Mouse (Mus musculus) heart, embryonic 11.5 days (tissue): ENCODE measurements around the gene Azin2. TPM values are rescaled to one million over a fixed set of nuclear protein-coding genes. Genes with fewer than 3 reads are reported as not detected.

Source experiments
- ATAC-seq: fragments of 200-750 bp; cut with Nextera tagmentation; replicated peaks from 2 replicates; pipeline ENCODE4 v1.8.0; 2017; ENCODE audit warnings: moderate library complexity; ENCODE audit not compliant: insufficient number of reproducible peaks, low FRiP score, low TSS enrichment
- H3K27ac ChIP-seq: fragments of 300-500 bp; sonication (generic); 2 replicates; pipeline ENCODE4 v1.5.1; 2014; ENCODE audit warnings: mild to moderate bottlenecking, low read depth, low read length
- H3K27me3 ChIP-seq: fragments of 300-500 bp; sonication (generic); 2 replicates; pipeline ENCODE4 v1.6.1; 2014; ENCODE audit warnings: mild to moderate bottlenecking, low read length, mixed read lengths; ENCODE audit not compliant: control insufficient read depth, insufficient read depth
- H3K36me3 ChIP-seq: fragments of 300-500 bp; sonication (generic); 2 replicates; pipeline ENCODE4 v1.6.1; 2014; ENCODE audit warnings: mild to moderate bottlenecking, low read length, moderate library complexity, mixed read lengths; ENCODE audit not compliant: control insufficient read depth, insufficient read depth
- H3K4me1 ChIP-seq: fragments of 300-500 bp; sonication (generic); 2 replicates; pipeline ENCODE4 v1.6.1; 2014; ENCODE audit warnings: low read length; ENCODE audit not compliant: control insufficient read depth, insufficient read depth
- H3K4me2 ChIP-seq: fragments of 300-500 bp; sonication (generic); 2 replicates; pipeline ENCODE4 v1.6.1; 2014; ENCODE audit warnings: mild to moderate bottlenecking, moderate library complexity
- H3K4me3 ChIP-seq: fragments of 300-500 bp; sonication (generic); 2 replicates; pipeline ENCODE4 v1.5.1; 2014; ENCODE audit warnings: low read depth, low read length
- H3K9ac ChIP-seq: fragments of 300-500 bp; sonication (generic); 2 replicates; pipeline ENCODE4 v1.6.1; 2014; ENCODE audit warnings: mild to moderate bottlenecking, low read depth, low read length, moderate library complexity
- H3K9me3 ChIP-seq: fragments of 300-500 bp; sonication (generic); replicated peaks from 2 replicates; pipeline ENCODE4 v1.6.1; 2016; ENCODE audit warnings: low read length; ENCODE audit not compliant: control insufficient read depth
- WGBS: fragments of 180-500 bp; shearing (Covaris S2); extraction: QIAGEN DNeasy Blood & Tissue Kit; methylation state at CpG from one replicate; pipeline ENCODE4 v1.1.7; 2014; ENCODE audit not compliant: insufficient replicate concordance; 5-methylcytosine and 5-hydroxymethylcytosine counted together
- polyA plus RNA-seq: library from polyadenylated mRNA; unstranded; fragments of >200 nt; fragmentation: Nextera tagmentation; extraction: Ambion mirVana; gene quantifications from 2 replicates; pipeline ENCODE4 v1.2.1, GENCODE M21; 2014

The Azin2 gene
- polyA plus RNA-seq, 1 experiment from 2014 or later, result 4.1 TPM

DNA sequence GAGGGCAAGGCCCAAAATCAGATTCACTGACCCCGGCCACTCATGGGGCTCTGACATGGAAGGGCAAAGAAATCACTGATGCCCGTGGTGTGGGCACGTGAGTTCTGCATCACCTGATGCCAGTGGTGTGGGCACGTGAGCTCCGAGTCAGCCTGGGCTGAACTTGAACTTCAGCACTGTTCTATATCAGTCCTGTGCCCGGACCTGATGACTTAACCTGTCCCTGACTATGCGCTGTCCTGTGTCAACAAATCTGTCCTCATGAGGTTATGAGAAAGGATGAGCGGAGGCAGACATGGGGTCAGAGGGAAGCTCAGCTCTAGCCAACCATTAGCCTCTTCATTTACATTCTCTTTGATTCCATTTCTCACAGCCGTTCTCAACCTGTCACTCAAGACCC lies 15.5 kb downstream of the Azin2 start:
- H3K9ac ChIP-seq, result no peak overlapping the region
- no peak overlapping the region for H3K27ac ChIP-seq
- 74% methylated on average over 9 of the region's 9 CpGs for WGBS
- no peaks in the 10 kb centered on the region for H3K9me3 ChIP-seq
- H3K4me2 ChIP-seq, result no peak overlapping the region
- no peak overlapping the region for H3K4me3 ChIP-seq
- no peaks in the 10 kb centered on the region for H3K4me1 ChIP-seq
- no peaks in the 10 kb centered on the region for H3K36me3 ChIP-seq
- no peak for ATAC-seq
- H3K27me3 ChIP-seq, result no peaks in the 10 kb centered on the region

DNA sequence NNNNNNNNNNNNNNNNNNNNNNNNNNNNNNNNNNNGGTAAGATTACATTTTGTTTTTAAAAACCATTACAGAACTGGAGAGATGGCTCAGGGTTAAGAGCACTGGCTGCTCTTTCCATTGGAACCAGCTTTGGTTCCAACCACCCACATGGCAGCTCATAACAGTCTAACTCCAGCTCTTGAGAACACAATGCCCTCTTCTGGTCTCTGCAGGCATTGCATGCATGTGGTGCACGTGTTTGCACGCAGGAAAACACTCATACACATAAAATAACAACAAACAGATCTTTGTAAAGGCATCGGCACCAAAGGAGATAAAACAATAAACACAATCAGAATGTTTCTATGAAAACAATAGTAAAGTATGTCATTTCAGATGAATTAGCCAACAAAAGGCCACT lies 19.9 kb downstream of the Azin2 start:
- Histone ChIP-seq H3K9ac (no peak overlapping the region), H3K4me2 (no peak overlapping the region), H3K9me3 (no peaks in the 10 kb centered on the region), H3K4me3 (no peak overlapping the region), H3K27me3 (no peaks in the 10 kb centered on the region), H3K4me1 (no peaks in the 10 kb centered on the region), H3K27ac (no peak overlapping the region), H3K36me3 (no peaks in the 10 kb centered on the region)
- ATAC-seq, result no peak
- 61% methylated on average over 3 of the region's 3 CpGs for WGBS

DNA sequence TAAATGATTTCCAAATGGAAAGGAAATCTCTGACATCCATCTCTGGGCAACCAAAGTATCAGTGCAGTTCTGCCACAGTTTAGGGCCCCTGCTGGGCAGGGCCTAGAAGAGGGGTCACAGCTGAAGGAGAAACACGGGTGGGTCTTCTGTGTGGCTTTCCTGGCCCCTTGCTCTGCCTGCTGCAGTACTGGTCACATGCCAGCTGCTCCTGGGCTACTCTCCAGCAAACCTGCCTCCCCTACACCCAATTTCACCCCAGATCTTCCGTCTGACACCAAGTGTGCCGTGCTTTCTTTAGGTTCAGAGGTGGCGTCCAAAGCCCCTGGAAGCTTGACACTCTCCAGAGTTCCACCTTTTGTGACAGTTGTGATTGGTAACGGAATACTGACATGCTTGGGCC lies 26.6 kb downstream of the Azin2 start:
- Histone ChIP-seq H3K27me3 (0 out of 2 replicates have a peak, but pooled peaks cover 4% of the 10 kb centered on the region), H3K27ac (no peak overlapping the region), H3K4me3 (no peak overlapping the region), H3K36me3 (no peaks in the 10 kb centered on the region), H3K4me2 (no peak overlapping the region), H3K9ac (no peak overlapping the region), H3K4me1 (no peaks in the 10 kb centered on the region), H3K9me3 (no peaks in the 10 kb centered on the region)
- WGBS, result 55% methylated on average over 5 of the region's 5 CpGs
- ATAC-seq, result no peak

DNA sequence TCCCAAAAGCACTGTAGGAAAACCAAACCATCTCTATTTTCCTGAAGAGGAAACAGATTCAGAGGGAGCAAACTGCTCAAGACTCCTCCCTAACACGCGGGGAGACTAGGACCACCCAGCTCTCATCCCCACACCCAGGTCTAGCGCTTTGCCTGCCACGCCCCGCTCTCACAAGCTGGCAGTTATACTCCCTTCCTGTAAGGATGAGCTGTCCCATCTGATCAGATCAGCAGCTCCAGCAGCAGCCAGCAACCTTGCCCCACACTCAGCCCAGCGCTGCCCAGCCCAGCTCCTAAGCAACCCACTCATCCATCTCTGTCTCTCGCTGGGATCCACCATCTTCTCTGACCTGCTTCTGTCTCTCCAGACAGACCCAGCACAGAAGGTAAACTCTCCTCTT lies 29.5 kb downstream of the Azin2 start:
- H3K9ac ChIP-seq, result no peak overlapping the region
- H3K4me1 ChIP-seq, result no peaks in the 10 kb centered on the region
- H3K27me3 ChIP-seq, result 0 out of 2 replicates have a peak, but pooled peaks cover 8% of the 10 kb centered on the region
- H3K4me3 ChIP-seq, result no peak overlapping the region
- no peak overlapping the region for H3K27ac ChIP-seq
- WGBS, result 67% methylated on average over 7 of the region's 7 CpGs
- no peak for ATAC-seq
- no peaks in the 10 kb centered on the region for H3K9me3 ChIP-seq
- no peaks in the 10 kb centered on the region for H3K36me3 ChIP-seq
- no peak overlapping the region for H3K4me2 ChIP-seq

DNA sequence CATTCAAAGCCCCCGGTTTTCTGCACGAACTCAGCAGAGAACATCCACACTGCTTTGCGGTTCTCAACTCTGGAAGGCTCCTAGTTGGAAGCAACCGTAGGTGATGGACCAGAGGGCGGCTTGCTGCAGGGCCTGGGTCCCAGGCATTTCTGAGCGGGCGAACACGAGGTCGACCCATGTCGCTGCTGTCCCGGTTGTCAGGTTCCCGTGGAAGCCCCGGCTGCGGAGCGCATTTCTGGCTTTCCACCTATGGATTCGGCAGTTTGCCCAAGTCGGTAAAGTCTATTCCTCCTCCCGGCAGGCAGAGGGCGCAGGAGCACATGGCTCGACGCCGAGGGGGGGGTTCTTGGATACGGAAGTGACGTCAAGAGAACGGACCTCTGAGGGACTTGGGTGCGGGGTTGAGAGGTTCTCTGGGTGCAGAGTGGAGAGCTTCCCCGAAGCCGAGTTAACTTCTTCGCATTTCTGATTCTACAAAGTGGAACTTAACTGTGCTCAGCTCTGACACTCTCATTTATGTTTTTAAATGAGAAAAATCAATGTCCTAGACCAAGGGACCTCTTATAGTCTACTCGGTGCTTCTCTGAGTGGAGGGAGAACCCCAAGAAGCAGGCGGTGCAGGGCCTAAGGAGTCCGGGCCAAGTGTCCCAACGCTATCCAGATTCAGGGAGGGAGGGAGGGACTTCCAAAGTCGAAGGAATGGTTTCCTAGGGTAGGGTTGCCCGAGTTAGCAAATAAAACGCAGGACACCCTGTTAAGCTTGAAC lies 37.2 kb downstream of the Azin2 start:
- Histone ChIP-seq H3K4me1 (no peaks in the 10 kb centered on the region; the same call in 1 of the 2 replicates), H3K4me3 (peak overlapping the region; percentile 33), H3K27ac (no peak overlapping the region), H3K9ac (peak overlapping the region; percentile 63; the same call in 1 of the 2 replicates), H3K36me3 (no peaks in the 10 kb centered on the region), H3K4me2 (peak overlapping the region; percentile 70), H3K9me3 (no peaks in the 10 kb centered on the region), H3K27me3 (peaks cover 6% of the 10 kb centered on the region)
- ATAC-seq, result 0 out of 2 replicates have a peak, but pooled peaks have one; percentile 61
- 14% methylated on average over 36 of the region's 36 CpGs for WGBS

DNA sequence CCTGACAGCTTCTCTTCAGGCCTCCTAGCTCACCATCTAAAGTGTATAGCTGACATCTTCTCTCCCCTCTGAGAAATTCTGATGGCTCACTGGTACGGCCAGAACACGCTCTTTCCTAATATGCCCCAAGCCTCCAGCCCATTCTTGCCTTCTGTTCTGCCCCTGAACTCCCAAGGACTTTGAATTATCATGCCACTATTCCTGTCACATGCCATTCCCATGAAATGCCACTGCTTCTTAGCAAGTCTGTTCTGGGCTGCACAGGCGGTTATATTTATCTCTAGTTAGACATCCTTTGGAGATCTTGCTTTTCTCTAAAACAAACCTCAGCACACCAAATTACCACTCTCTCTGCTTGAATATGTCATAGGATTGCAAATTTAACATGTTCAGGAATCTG lies 38.6 kb downstream of the Azin2 start:
- Histone ChIP-seq H3K4me3 (no peak overlapping the region), H3K27me3 (peaks cover 6% of the 10 kb centered on the region), H3K36me3 (no peaks in the 10 kb centered on the region), H3K4me2 (no peak overlapping the region), H3K9me3 (no peaks in the 10 kb centered on the region), H3K9ac (no peak overlapping the region), H3K27ac (no peak overlapping the region), H3K4me1 (no peaks in the 10 kb centered on the region; the same call in 1 of the 2 replicates)
- ATAC-seq, result no peak
- WGBS, result 72% methylated on average over 3 of the region's 3 CpGs

DNA sequence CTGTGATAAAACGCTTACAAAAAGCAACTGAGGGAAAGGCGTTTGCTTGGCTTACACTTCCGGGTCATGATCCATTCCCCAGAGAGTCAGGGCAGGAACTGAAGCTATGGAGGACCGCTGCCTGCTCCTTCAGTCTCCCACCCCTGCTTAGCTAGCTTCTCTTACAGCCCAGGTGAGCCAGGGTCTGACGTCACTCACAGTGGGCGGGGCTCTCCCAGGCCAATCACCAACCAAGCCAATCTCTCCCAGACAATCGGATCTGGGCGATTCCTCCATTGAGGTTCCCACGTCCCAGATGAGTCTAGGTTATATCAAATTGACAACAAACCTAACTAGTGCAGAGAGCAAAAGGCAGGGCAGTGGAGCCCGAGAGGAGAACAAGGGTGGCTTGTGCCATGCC lies 43.1 kb downstream of the Azin2 start:
- WGBS, result 22% methylated on average over 10 of the region's 10 CpGs
- H3K4me2 ChIP-seq, result no peak overlapping the region
- no peaks in the 10 kb centered on the region for H3K9me3 ChIP-seq
- H3K36me3 ChIP-seq, result no peaks in the 10 kb centered on the region
- H3K27me3 ChIP-seq, result peaks cover 6% of the 10 kb centered on the region; the same call in 1 of the 2 replicates
- H3K4me1 ChIP-seq, result no peaks in the 10 kb centered on the region
- ATAC-seq, result no peak
- no peak overlapping the region for H3K27ac ChIP-seq
- no peak overlapping the region for H3K9ac ChIP-seq
- H3K4me3 ChIP-seq, result no peak overlapping the region

DNA sequence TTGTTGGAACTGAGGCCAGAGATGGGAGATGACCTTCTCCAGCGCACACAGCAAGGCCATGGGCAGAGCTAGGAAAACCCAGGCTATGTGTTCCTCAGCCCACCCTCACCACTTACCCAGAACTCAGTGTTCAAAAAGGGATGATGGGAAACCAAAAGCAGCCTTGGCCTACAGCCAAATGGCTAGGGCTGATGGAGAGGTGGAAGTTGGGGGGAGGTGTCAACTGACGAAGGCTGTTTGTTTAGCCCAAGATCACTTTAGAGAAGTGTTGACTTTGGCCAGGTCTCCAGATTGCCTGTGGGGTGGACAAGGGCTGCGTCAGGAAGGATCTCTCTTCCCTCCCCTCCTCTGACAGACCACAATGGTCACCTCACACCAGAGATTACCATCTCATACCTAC lies 44.1 kb downstream of the Azin2 start:
- Histone ChIP-seq H3K4me3 (no peak overlapping the region), H3K27ac (no peak overlapping the region), H3K9ac (no peak overlapping the region), H3K36me3 (no peaks in the 10 kb centered on the region), H3K9me3 (no peaks in the 10 kb centered on the region), H3K4me1 (no peaks in the 10 kb centered on the region), H3K4me2 (no peak overlapping the region), H3K27me3 (peaks cover 3% of the 10 kb centered on the region; the same call in 1 of the 2 replicates)
- peak; percentile 67 for ATAC-seq
- WGBS, result 36% methylated on average over 3 of the region's 3 CpGs

DNA sequence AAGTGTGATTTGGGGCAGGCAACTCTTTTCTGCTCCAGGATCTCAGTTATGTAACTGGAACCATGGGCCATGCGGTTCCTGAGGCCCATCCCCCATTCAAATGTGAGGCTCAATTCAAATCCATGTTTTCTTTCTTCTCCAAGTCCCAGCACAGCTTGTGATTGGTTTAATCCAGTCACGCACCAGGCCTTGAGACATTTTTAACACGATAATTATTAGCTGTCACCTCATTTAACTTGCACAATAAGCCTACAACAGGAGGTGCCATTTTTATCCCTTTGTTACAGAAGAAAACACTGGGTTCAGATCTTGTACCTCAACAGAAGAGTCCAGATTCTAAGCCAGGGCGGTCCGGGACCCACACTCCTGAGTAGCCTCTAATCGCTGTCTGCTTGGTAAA lies 44.5 kb downstream of the Azin2 start:
- H3K27ac ChIP-seq, result no peak overlapping the region

More for the DNA sequence above, 44.5 kb downstream of the Azin2 start:
- Histone ChIP-seq H3K9me3 (no peaks in the 10 kb centered on the region), H3K4me2 (no peak overlapping the region), H3K4me3 (no peak overlapping the region), H3K36me3 (no peaks in the 10 kb centered on the region), H3K27me3 (no peaks in the 10 kb centered on the region; the same call in 1 of the 2 replicates), H3K4me1 (no peaks in the 10 kb centered on the region), H3K9ac (no peak overlapping the region)
- 81% methylated on average over 6 of the region's 6 CpGs for WGBS
- no peak for ATAC-seq
